Mouse (Mus musculus) liver, embryonic 15.5 days (tissue): Measurements from ENCODE around the gene Susd5. TPM values are rescaled to one million over a fixed set of nuclear protein-coding genes. Genes with fewer than 3 reads are reported as not detected.
"Not testable (repeated sequence)": the region's sequence is repeated elsewhere in the genome, so short reads cannot be mapped to it uniquely, and the experiment has no call there.

Experiments used
- ATAC-seq: fragments of 200-750 bp; cut with Nextera tagmentation; 2 replicates; pipeline ENCODE4 v1.8.0; 2017; ENCODE audit warnings: moderate number of reproducible peaks, mild to moderate bottlenecking, moderate library complexity; ENCODE audit not compliant: insufficient read depth
- H3K27ac ChIP-seq: fragments of 300-500 bp; sonication (generic); replicated peaks from 2 replicates; pipeline ENCODE4 v1.5.1; 2015; ENCODE audit warnings: mild to moderate bottlenecking, inconsistent platforms
- H3K27me3 ChIP-seq: fragments of 300-500 bp; sonication (generic); 2 replicates; pipeline ENCODE4 v1.6.1; 2015; ENCODE audit warnings: mild to moderate bottlenecking, inconsistent platforms
- H3K36me3 ChIP-seq: fragments of 300-500 bp; sonication (generic); replicated peaks from 2 replicates; pipeline ENCODE4 v1.6.1; 2015; ENCODE audit warnings: moderate library complexity, mild to moderate bottlenecking, inconsistent platforms
- H3K4me1 ChIP-seq: fragments of 300-500 bp; sonication (generic); replicated peaks from 2 replicates; pipeline ENCODE4 v1.6.1; 2015; ENCODE audit warnings: inconsistent platforms
- H3K4me2 ChIP-seq: fragments of 300-500 bp; sonication (generic); 2 replicates; pipeline ENCODE4 v1.6.1; 2015; ENCODE audit warnings: moderate library complexity, mild to moderate bottlenecking, inconsistent platforms
- H3K4me3 ChIP-seq: fragments of 300-500 bp; sonication (generic); replicated peaks from 2 replicates; pipeline ENCODE4 v1.5.1; 2015; ENCODE audit warnings: mild to moderate bottlenecking, inconsistent platforms
- H3K9ac ChIP-seq: fragments of 300-500 bp; sonication (generic); 2 replicates; pipeline ENCODE4 v1.6.1; 2015; ENCODE audit warnings: moderate library complexity, mild to moderate bottlenecking, inconsistent platforms
- H3K9me3 ChIP-seq: fragments of 300-500 bp; sonication (generic); replicated peaks from 2 replicates; pipeline ENCODE4 v1.6.1; 2016; ENCODE audit warnings: inconsistent platforms
- WGBS: fragments of 180-500 bp; shearing (Covaris S2); methylation state at CpG from one replicate; pipeline ENCODE4 v1.1.7; 2015; ENCODE audit warnings: mixed read lengths; ENCODE audit not compliant: insufficient replicate concordance; 5-methylcytosine and 5-hydroxymethylcytosine counted together
- polyA plus RNA-seq: library from polyadenylated mRNA; unstranded; fragments of >200 nt; fragmentation: Nextera tagmentation; extraction: Ambion mirVana; gene quantifications from 2 replicates; pipeline ENCODE4 v1.2.1, GENCODE M21; 2015

Gene Susd5
- polyA plus RNA-seq, 1 experiment from 2014 or later: 0.05 TPM

GRCm38 (mm10) chr9:114116672-114117071 is 59.7 kb downstream of the Susd5 start:
- 5% methylated on average over 5 of the region's 5 CpGs for WGBS
- not testable (repeated sequence) for H3K9ac ChIP-seq, H3K27ac ChIP-seq, H3K27me3 ChIP-seq, H3K36me3 ChIP-seq, H3K4me1 ChIP-seq, ATAC-seq, H3K4me2 ChIP-seq, H3K9me3 ChIP-seq, H3K4me3 ChIP-seq

DNA sequence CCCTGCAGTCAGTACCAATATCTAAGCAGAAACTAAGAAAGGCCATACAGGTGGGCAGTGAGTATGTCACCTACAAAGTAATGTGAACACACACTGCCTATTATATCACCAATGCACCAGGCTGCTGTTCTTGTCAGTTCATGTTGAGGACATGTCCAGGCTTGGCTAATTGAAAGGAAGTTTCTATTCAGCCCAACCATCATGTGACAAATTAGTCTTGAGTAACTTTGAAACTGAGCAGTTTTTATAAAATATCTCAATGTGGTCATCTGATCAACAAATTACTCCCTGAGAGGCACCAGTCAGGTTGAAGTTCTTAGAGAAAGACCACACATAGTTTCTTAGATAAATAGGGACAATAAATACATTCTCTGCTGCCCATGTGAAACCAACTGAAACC is 65.9 kb downstream of the Susd5 start:
- not testable (repeated sequence) for H3K27me3 ChIP-seq, ATAC-seq, H3K9me3 ChIP-seq

DNA sequence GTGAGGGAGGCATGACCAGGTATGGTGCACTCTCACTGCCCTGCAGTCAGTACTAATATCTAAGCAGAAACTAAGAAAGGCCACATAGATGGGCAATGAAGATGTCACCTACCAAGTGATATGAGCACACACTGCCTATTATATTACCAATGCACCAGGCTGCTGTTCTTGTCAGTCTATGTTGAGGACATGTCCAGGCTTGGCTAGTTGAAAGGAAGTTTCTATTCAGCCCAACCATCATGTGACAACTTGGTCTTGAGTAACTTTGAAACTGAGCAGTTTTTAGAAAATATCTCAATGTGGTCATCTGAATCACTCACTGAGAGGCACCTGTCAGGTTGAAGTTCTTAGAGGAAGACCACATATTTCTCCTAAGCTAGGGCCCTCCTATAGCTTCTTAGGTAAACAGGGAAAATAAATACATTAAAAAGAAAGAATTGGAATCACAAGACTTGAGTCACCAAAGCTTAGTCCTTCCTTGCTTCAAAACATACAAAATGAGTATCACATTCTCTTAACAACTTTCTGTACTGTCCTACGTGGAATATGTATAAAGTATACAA is 72.4 kb downstream of the Susd5 start:
- not testable (repeated sequence) for H3K4me1 ChIP-seq, H3K9ac ChIP-seq, ATAC-seq, H3K9me3 ChIP-seq, H3K27me3 ChIP-seq, H3K27ac ChIP-seq, H3K36me3 ChIP-seq, H3K4me2 ChIP-seq, H3K4me3 ChIP-seq
- 50% methylated on average over 1 of the region's 1 CpGs for WGBS

More for the DNA sequence above, 65.9 kb downstream of the Susd5 start:
- H3K4me2 ChIP-seq, H3K36me3 ChIP-seq, H3K4me1 ChIP-seq, H3K9ac ChIP-seq, H3K27ac ChIP-seq, H3K4me3 ChIP-seq: not testable (repeated sequence)

Other genes with a start within 250 kb of the Susd5 start
- 49.8 and 51.8 TPM in 2 replicates for gene Ubp1, start 126.2 kb upstream of the Susd5 start, polyA plus RNA-seq
- 0.59 and 0.82 TPM in 2 replicates for gene Fbxl2, start 10.9 kb upstream of the Susd5 start, polyA plus RNA-seq